Mouse (Mus musculus) heart, postnatal 0 days (tissue): ENCODE measurements around the gene Sult1e1. TPM values are rescaled to one million over a fixed set of nuclear protein-coding genes. Genes with fewer than 3 reads are reported as not detected.

ENCODE experiments used
- ATAC-seq: fragments of 200-750 bp; cut with Nextera tagmentation; 2 replicates; pipeline ENCODE4 v1.8.0; 2017; ENCODE audit warnings: low read depth, moderate number of reproducible peaks, moderate library complexity; ENCODE audit not compliant: insufficient read depth
- DNase-seq: peaks from one replicate; pipeline ENCODE4 v3.0.0-alpha.2; 2016; ENCODE audit warnings: low spot score
- H3K27ac ChIP-seq: fragments of 300-500 bp; sonication (generic); 2 replicates; pipeline ENCODE4 v1.5.1; 2014; ENCODE audit warnings: low read depth, mild to moderate bottlenecking
- H3K27me3 ChIP-seq: fragments of 300-500 bp; sonication (generic); 2 replicates; pipeline ENCODE4 v1.6.1; 2014; ENCODE audit warnings: low read length, mixed read lengths; ENCODE audit not compliant: control insufficient read depth, insufficient read depth
- H3K36me3 ChIP-seq: fragments of 300-500 bp; sonication (generic); replicated peaks from 2 replicates; pipeline ENCODE4 v1.6.1; 2014; ENCODE audit warnings: low read length, mixed read lengths; ENCODE audit not compliant: control insufficient read depth, insufficient read depth
- H3K4me1 ChIP-seq: fragments of 300-500 bp; sonication (generic); 2 replicates; pipeline ENCODE4 v1.6.1; 2014; ENCODE audit warnings: antibody characterized with exemption; ENCODE audit not compliant: control insufficient read depth, insufficient read depth
- H3K4me2 ChIP-seq: fragments of 300-500 bp; sonication (generic); 2 replicates; pipeline ENCODE4 v1.6.1; 2014; ENCODE audit warnings: low read depth, mild to moderate bottlenecking, low read length, moderate library complexity
- H3K4me3 ChIP-seq: fragments of 300-500 bp; sonication (generic); 2 replicates; pipeline ENCODE4 v1.5.1; 2014; ENCODE audit warnings: low read depth, low read length
- H3K9ac ChIP-seq: fragments of 300-500 bp; sonication (generic); replicated peaks from 2 replicates; pipeline ENCODE4 v1.6.1; 2014; ENCODE audit warnings: low read depth, low read length, mixed read lengths
- H3K9me3 ChIP-seq: fragments of 300-500 bp; sonication (generic); replicated peaks from 2 replicates; pipeline ENCODE4 v1.6.1; 2016; ENCODE audit warnings: low read length; ENCODE audit not compliant: control insufficient read depth
- CTCF ChIP-seq: IDR thresholded peaks from 2 replicates; pipeline ENCODE4 v1.5.1; 2016; ENCODE audit warnings: antibody characterized with exemption, control low read depth, low read depth
- EP300 ChIP-seq: IDR thresholded peaks from 2 replicates; pipeline ENCODE4 v1.6.1; 2016; ENCODE audit warnings: antibody characterized with exemption, low read depth
- WGBS: fragments of 180-500 bp; shearing (Covaris S2); extraction: QIAGEN DNeasy Blood & Tissue Kit; methylation state at CpG from one replicate; pipeline ENCODE4 v1.1.7; 2014; 5-methylcytosine and 5-hydroxymethylcytosine counted together
- polyA plus RNA-seq: library from polyadenylated mRNA; unstranded; fragments of >200 nt; fragmentation: Nextera tagmentation; extraction: Ambion mirVana; gene quantifications from 2 replicates; pipeline ENCODE4 v1.2.1, GENCODE M21; 2015
- total RNA-seq: library from RNA; depleted of rRNA; stranded (reverse); fragments of >200 nt; gene quantifications from 2 replicates; pipeline ENCODE4 v1.2.3, GENCODE M21; 2014; ENCODE audit warnings: low replicate concordance

The Sult1e1 gene
- total and polyA plus RNA-seq, 2 experiments from 2014 or later: not detected

GRCm38 (mm10) chr5:87567306-87567705 lies 24.1 kb downstream of the Sult1e1 start:
- 59% methylated on average over 1 of the region's 1 CpGs for WGBS
- TF ChIP-seq EP300: no peak
- no peak for TF ChIP-seq CTCF
- H3K4me1 ChIP-seq: no peaks in the 10 kb centered on the region

GRCm38 (mm10) chr5:87562966-87563365 lies 28.4 kb downstream of the Sult1e1 start:
- H3K27ac ChIP-seq: no peak overlapping the region
- H3K4me1 ChIP-seq: no peaks in the 10 kb centered on the region
- no peaks in the 10 kb centered on the region for H3K9me3 ChIP-seq
- no peak overlapping the region for H3K4me3 ChIP-seq
- H3K4me2 ChIP-seq: no peak overlapping the region
- no peak for TF ChIP-seq CTCF
- TF ChIP-seq EP300: no peak
- H3K36me3 ChIP-seq: no peaks in the 10 kb centered on the region
- DNase-seq: no peak
- no peaks in the 10 kb centered on the region for H3K27me3 ChIP-seq
- no peak overlapping the region for H3K9ac ChIP-seq
- ATAC-seq: no peak

More at GRCm38 (mm10) chr5:87567306-87567705, 24.1 kb downstream of the Sult1e1 start:
- Histone ChIP-seq H3K9ac (no peak overlapping the region), H3K36me3 (no peaks in the 10 kb centered on the region), H3K27ac (no peak overlapping the region), H3K27me3 (no peaks in the 10 kb centered on the region), H3K9me3 (no peaks in the 10 kb centered on the region), H3K4me3 (no peak overlapping the region), H3K4me2 (no peak overlapping the region)
- DNase-seq (no peak), ATAC-seq (no peak)

GRCm38 (mm10) chr5:87562526-87562925 lies 28.9 kb downstream of the Sult1e1 start:
- Histone ChIP-seq H3K4me1 (no peaks in the 10 kb centered on the region), H3K9me3 (no peaks in the 10 kb centered on the region), H3K4me3 (no peak overlapping the region), H3K9ac (no peak overlapping the region), H3K27ac (no peak overlapping the region), H3K27me3 (no peaks in the 10 kb centered on the region), H3K4me2 (no peak overlapping the region), H3K36me3 (no peaks in the 10 kb centered on the region)
- 61% methylated on average over 4 of the region's 4 CpGs for WGBS
- DNase-seq (no peak), ATAC-seq (no peak)
- TF ChIP-seq CTCF: no peak
- no peak for TF ChIP-seq EP300

GRCm38 (mm10) chr5:87560145-87560544 lies 31.2 kb downstream of the Sult1e1 start:
- H3K9me3 ChIP-seq: no peaks in the 10 kb centered on the region
- DNase-seq: no peak
- H3K4me1 ChIP-seq: no peaks in the 10 kb centered on the region
- no peak for TF ChIP-seq CTCF
- no peak for TF ChIP-seq EP300
- no peaks in the 10 kb centered on the region for H3K36me3 ChIP-seq
- no peaks in the 10 kb centered on the region for H3K27me3 ChIP-seq
- no peak overlapping the region for H3K4me2 ChIP-seq
- no peak overlapping the region for H3K4me3 ChIP-seq
- ATAC-seq: no peak
- 55% methylated on average over 5 of the region's 5 CpGs for WGBS
- H3K27ac ChIP-seq: no peak overlapping the region
- no peak overlapping the region for H3K9ac ChIP-seq

GRCm38 (mm10) chr5:87550935-87551334 lies 40.5 kb downstream of the Sult1e1 start:
- H3K4me2 ChIP-seq: no peak overlapping the region
- H3K36me3 ChIP-seq: no peaks in the 10 kb centered on the region
- WGBS: 22% methylated on average over 1 of the region's 1 CpGs
- no peaks in the 10 kb centered on the region for H3K9me3 ChIP-seq
- TF ChIP-seq CTCF: no peak
- no peak for TF ChIP-seq EP300
- H3K27ac ChIP-seq: no peak overlapping the region
- no peak for ATAC-seq
- H3K4me1 ChIP-seq: no peaks in the 10 kb centered on the region
- H3K9ac ChIP-seq: no peak overlapping the region
- no peak overlapping the region for H3K4me3 ChIP-seq
- no peaks in the 10 kb centered on the region for H3K27me3 ChIP-seq
- DNase-seq: no peak

- DNase-seq (no peak), ATAC-seq (no peak)
- H3K4me3 ChIP-seq: no peak within 1 kb of the TSS
- 79% methylated on average over 2 of the region's 2 CpGs for whole genome bisulfite sequencing
- H3K9me3 ChIP-seq: no peaks in the 10 kb centered on the region
- no peaks in the 10 kb centered on the region for H3K4me1 ChIP-seq
- no peak within 1 kb of the TSS for H3K4me2 ChIP-seq
- H3K36me3 ChIP-seq: no peaks in the 10 kb centered on the region
- no peak within 1 kb of the TSS for H3K9ac ChIP-seq
- no peak within 1 kb of the TSS for H3K27ac ChIP-seq
- H3K27me3 ChIP-seq: no peaks in the 10 kb centered on the region
- TF ChIP-seq EP300 (no peak), CTCF (no peak)
Measured at GRCm38 (mm10) chr5:87538111-87538510, 53.3 kb downstream of the Sult1e1 start, which contains the start of gene Sult1b1. Gene Sult1b1 (minus strand): TSS chr5:87538195.
